Mouse (Mus musculus) cortical plate, adult 2 months (tissue): ENCODE data around the gene Ddx27.

Experiments
- CTCF ChIP-seq: fragments of 200-500 bp; IDR thresholded peaks from 2 replicates; pipeline ENCODE4 v1.5.1; 2011; ENCODE audit warnings: mild to moderate bottlenecking, control low read depth, low read length; ENCODE audit not compliant: insufficient read depth; ENCODE audit errors: extremely low read depth
- POLR2A ChIP-seq: fragments of 200-500 bp; IDR thresholded peaks from 2 replicates; pipeline ENCODE4 v1.6.1; 2011; ENCODE audit warnings: mild to moderate bottlenecking, low read length, control low read depth; ENCODE audit not compliant: insufficient read depth; ENCODE audit errors: extremely low read depth

DNA sequence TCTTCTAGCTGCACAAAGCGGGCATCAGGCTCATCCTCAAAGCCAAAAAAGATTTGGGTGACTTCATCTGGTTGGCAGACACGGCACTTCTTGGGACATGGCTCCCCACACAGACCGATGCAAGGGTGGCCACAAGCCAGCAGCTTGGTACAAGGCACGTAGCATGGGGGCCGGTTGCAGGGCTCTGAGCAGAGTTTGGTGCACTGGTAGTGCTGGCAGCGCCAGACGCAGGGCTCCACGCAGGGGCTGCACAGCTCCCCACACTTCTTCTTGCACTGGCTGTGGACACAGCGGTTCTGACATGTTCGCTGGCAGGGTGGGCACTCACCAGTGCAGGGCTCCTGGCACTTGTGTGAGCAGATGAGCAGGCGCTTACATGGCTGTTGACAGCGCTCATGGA, 22.7 kb downstream of the Ddx27 start:
- TF ChIP-seq POLR2A: no peak
- no peak for TF ChIP-seq CTCF
